Mouse (Mus musculus): Measurements from ENCODE around the gene Dlgap1. TPM values are rescaled to one million over a fixed set of nuclear protein-coding genes. Genes with fewer than 3 reads are reported as not detected.
A peak's percentile ranks its signal among the peaks of the same experiment; 100 is the strongest.

The Dlgap1 gene
- polyA plus RNA-seq, 1 experiment from 2014 or later = 3.7 TPM

GRCm38 (mm10) chr17:70783273-70783672, 814.4 kb downstream of the Dlgap1 start:
- H3K9me3 ChIP-seq (ENCODE audit: control insufficient read depth, low read length) = no peaks in the 10 kb centered on the region
- peaks cover 11% of the 10 kb centered on the region for H3K4me1 ChIP-seq (ENCODE audit: control insufficient read depth, insufficient read depth, low read length)
- ATAC-seq (ENCODE audit: low read depth) = no peak

GRCm38 (mm10) chr17:70787366-70787765, 818.5 kb downstream of the Dlgap1 start:
- Histone ChIP-seq H3K27ac (replicated peaks; ENCODE audit: low read depth, low read length) (no peak overlapping the region), H3K9me3 (ENCODE audit: control insufficient read depth, low read length) (no peaks in the 10 kb centered on the region), H3K4me2 (ENCODE audit: low read depth, low read length) (no peak overlapping the region), H3K4me3 (ENCODE audit: low read depth, low read length) (no peak overlapping the region), H3K4me1 (ENCODE audit: control insufficient read depth, insufficient read depth, low read length) (no peaks in the 10 kb centered on the region), H3K27me3 (replicated peaks; ENCODE audit: control insufficient read depth, insufficient read depth, low read length) (no peaks in the 10 kb centered on the region), H3K36me3 (ENCODE audit: control insufficient read depth, insufficient read depth, low read length) (no peaks in the 10 kb centered on the region), H3K9ac (ENCODE audit: low read depth, low read length) (no peak overlapping the region)
- WGBS = 78% methylated on average over 2 of the region's 2 CpGs
- no peak for DNase-seq (ENCODE audit: low spot score)
- ATAC-seq (ENCODE audit: low read depth) = no peak

More at GRCm38 (mm10) chr17:70783273-70783672, 814.4 kb downstream of the Dlgap1 start:
- H3K4me2 ChIP-seq (ENCODE audit: low read depth, low read length) = no peak overlapping the region
- H3K9ac ChIP-seq (ENCODE audit: low read depth, low read length) = no peak overlapping the region
- H3K27ac ChIP-seq (replicated peaks; ENCODE audit: low read depth, low read length) = no peak overlapping the region
- H3K27me3 ChIP-seq (replicated peaks; ENCODE audit: control insufficient read depth, insufficient read depth, low read length) = no peaks in the 10 kb centered on the region
- no peaks in the 10 kb centered on the region for H3K36me3 ChIP-seq (ENCODE audit: control insufficient read depth, insufficient read depth, low read length)
- WGBS = 90% methylated on average over 3 of the region's 3 CpGs
- no peak for DNase-seq (ENCODE audit: low spot score)
- H3K4me3 ChIP-seq (ENCODE audit: low read depth, low read length) = no peak overlapping the region

DNA sequence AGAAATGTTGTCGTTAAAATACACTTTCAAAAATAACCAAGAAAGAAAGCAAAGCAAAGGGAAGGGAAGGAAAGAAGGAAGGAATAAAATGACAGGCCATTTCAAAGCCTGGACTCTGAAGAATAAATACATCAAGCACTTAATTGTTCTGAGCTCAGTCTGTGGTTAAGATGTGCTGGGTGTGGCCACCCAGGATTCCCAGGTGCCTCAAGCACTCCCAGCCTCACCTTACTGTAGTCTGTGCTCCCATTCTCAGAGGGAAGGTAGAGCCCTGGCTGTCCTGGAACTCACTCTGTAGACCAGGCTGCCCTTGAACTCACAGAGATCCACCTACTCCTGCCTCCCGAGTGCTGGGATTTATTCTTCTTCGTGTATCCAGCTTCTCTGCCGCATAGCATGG, 821.9 kb downstream of the Dlgap1 start:
- Histone ChIP-seq H3K27ac (replicated peaks; ENCODE audit: low read depth, low read length) (no peak overlapping the region), H3K4me1 (ENCODE audit: control insufficient read depth, insufficient read depth, low read length) (peaks cover 4% of the 10 kb centered on the region; the same call in 1 of the 2 replicates), H3K4me2 (ENCODE audit: low read depth, low read length) (no peak overlapping the region), H3K27me3 (replicated peaks; ENCODE audit: control insufficient read depth, insufficient read depth, low read length) (no peaks in the 10 kb centered on the region), H3K9me3 (ENCODE audit: control insufficient read depth, low read length) (no peaks in the 10 kb centered on the region), H3K36me3 (ENCODE audit: control insufficient read depth, insufficient read depth, low read length) (no peaks in the 10 kb centered on the region), H3K4me3 (ENCODE audit: low read depth, low read length) (no peak overlapping the region), H3K9ac (ENCODE audit: low read depth, low read length) (no peak overlapping the region)
- ATAC-seq (ENCODE audit: low read depth) (no peak), DNase-seq (ENCODE audit: low spot score) (no peak)
- 85% methylated on average over 4 of the region's 4 CpGs for WGBS

DNA sequence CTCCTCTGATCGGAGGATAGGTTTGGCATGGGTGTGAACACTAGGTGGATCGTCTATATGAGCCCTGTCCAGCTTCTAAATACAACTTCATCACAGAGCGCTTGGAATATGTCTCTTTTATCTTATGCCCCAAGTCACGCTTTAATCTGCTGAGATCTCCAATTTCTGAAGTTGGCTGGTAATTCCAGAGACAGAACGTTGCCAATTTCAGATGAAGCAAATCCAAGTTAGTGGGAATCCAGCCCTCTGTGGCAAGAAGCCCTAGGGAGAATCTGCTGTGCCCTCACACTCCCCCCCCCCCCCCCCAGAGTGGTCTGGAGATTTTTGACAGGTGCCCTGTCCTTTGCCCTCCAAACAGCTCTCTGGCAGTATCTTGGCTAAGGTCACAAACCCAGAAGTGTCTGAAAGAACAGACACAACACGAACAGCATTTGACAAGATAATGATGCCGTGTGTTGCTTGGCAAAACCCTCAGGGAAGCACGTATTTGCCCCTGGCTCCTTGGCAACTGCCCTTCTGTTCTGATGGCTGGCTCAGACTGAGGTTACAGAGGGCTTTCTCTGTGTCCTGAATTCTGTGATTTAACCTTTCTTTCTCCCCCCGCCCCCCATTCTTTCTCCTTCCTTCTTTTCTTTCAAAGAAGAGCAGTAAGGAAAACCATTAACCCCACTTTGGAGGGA, 822.9 kb downstream of the Dlgap1 start:
- DNase-seq (ENCODE audit: low spot score) = peak; percentile 40
- Histone ChIP-seq H3K9me3 (ENCODE audit: control insufficient read depth, low read length) (no peaks in the 10 kb centered on the region), H3K4me1 (ENCODE audit: control insufficient read depth, insufficient read depth, low read length) (peaks cover 4% of the 10 kb centered on the region; the same call in 1 of the 2 replicates), H3K4me2 (ENCODE audit: low read depth, low read length) (no peak overlapping the region), H3K36me3 (ENCODE audit: control insufficient read depth, insufficient read depth, low read length) (no peaks in the 10 kb centered on the region), H3K4me3 (ENCODE audit: low read depth, low read length) (no peak overlapping the region), H3K27me3 (replicated peaks; ENCODE audit: control insufficient read depth, insufficient read depth, low read length) (no peaks in the 10 kb centered on the region), H3K27ac (replicated peaks; ENCODE audit: low read depth, low read length) (no peak overlapping the region), H3K9ac (ENCODE audit: low read depth, low read length) (no peak overlapping the region)
- WGBS = 63% methylated on average over 9 of the region's 9 CpGs
- ATAC-seq (ENCODE audit: low read depth) = no peak

GRCm38 (mm10) chr17:70794291-70794690, 825.4 kb downstream of the Dlgap1 start:
- H3K4me2 ChIP-seq (ENCODE audit: low read depth, low read length) = peak overlapping the region; percentile 31; the same call in 1 of the 2 replicates

DNA sequence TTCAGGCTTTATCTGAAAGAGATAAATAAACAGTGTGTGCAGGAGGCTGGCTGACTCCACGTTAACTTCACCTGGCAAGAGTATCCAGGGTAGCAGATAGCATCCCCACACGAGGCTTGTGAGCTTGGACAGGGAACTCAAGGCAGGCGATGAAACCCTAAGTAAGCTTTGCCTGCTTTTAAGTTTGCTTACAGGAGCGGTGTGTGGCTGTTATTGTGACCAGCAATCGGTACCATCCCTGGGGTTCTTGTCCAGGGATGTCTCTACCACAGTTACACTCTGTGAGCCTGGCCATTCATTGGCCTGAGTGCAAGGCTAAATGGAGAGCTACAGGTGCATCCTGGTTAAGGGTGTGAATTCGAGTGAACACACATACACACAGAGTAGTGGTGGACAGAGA, 825.8 kb downstream of the Dlgap1 start:
- DNase-seq (ENCODE audit: low spot score) (no peak), ATAC-seq (ENCODE audit: low read depth) (peak; percentile 14; the same call in 1 of the 2 replicates)
- Histone ChIP-seq H3K9ac (ENCODE audit: low read depth, low read length) (no peak overlapping the region), H3K9me3 (ENCODE audit: control insufficient read depth, low read length) (no peaks in the 10 kb centered on the region), H3K4me3 (ENCODE audit: low read depth, low read length) (no peak overlapping the region), H3K27me3 (replicated peaks; ENCODE audit: control insufficient read depth, insufficient read depth, low read length) (no peaks in the 10 kb centered on the region), H3K27ac (replicated peaks; ENCODE audit: low read depth, low read length) (peak overlapping the region; percentile 74; the same call in 1 of the 2 replicates), H3K4me1 (ENCODE audit: control insufficient read depth, insufficient read depth, low read length) (peaks cover 4% of the 10 kb centered on the region; the same call in 1 of the 2 replicates), H3K36me3 (ENCODE audit: control insufficient read depth, insufficient read depth, low read length) (no peaks in the 10 kb centered on the region), H3K4me2 (ENCODE audit: low read depth, low read length) (peak overlapping the region; percentile 31; the same call in 1 of the 2 replicates)
- 33% methylated on average over 6 of the region's 6 CpGs for WGBS

More at GRCm38 (mm10) chr17:70794291-70794690, 825.4 kb downstream of the Dlgap1 start:
- Histone ChIP-seq H3K9ac (ENCODE audit: low read depth, low read length) (no peak overlapping the region), H3K27ac (replicated peaks; ENCODE audit: low read depth, low read length) (peak overlapping the region; percentile 74; the same call in 1 of the 2 replicates), H3K36me3 (ENCODE audit: control insufficient read depth, insufficient read depth, low read length) (no peaks in the 10 kb centered on the region), H3K4me3 (ENCODE audit: low read depth, low read length) (no peak overlapping the region), H3K4me1 (ENCODE audit: control insufficient read depth, insufficient read depth, low read length) (peaks cover 4% of the 10 kb centered on the region; the same call in 1 of the 2 replicates), H3K27me3 (replicated peaks; ENCODE audit: control insufficient read depth, insufficient read depth, low read length) (no peaks in the 10 kb centered on the region), H3K9me3 (ENCODE audit: control insufficient read depth, low read length) (no peaks in the 10 kb centered on the region)
- 4% methylated on average over 7 of the region's 7 CpGs for WGBS
- DNase-seq (ENCODE audit: low spot score) (peak; percentile 93), ATAC-seq (ENCODE audit: low read depth) (peak; percentile 92)

- Histone ChIP-seq H3K4me1 (ENCODE audit: control insufficient read depth, insufficient read depth, low read length) (peaks cover 4% of the 10 kb centered on the region; the same call in 1 of the 2 replicates), H3K9me3 (ENCODE audit: control insufficient read depth, low read length) (no peaks in the 10 kb centered on the region), H3K36me3 (ENCODE audit: control insufficient read depth, insufficient read depth, low read length) (no peaks in the 10 kb centered on the region), H3K27me3 (replicated peaks; ENCODE audit: control insufficient read depth, insufficient read depth, low read length) (no peaks in the 10 kb centered on the region), H3K27ac (replicated peaks; ENCODE audit: low read depth, low read length) (peak overlapping the region; percentile 74; the same call in 1 of the 2 replicates), H3K9ac (ENCODE audit: low read depth, low read length) (no peak overlapping the region), H3K4me2 (ENCODE audit: low read depth, low read length) (no peak overlapping the region; the same call in 1 of the 2 replicates), H3K4me3 (ENCODE audit: low read depth, low read length) (no peak overlapping the region)
- ATAC-seq (ENCODE audit: low read depth) = no peak; the same call in 1 of the 2 replicates
- DNase-seq (ENCODE audit: low spot score) = no peak
- 52% methylated on average over 4 of the region's 4 CpGs for WGBS
Measured at GRCm38 (mm10) chr17:70795196-70795595, 826.3 kb downstream of the Dlgap1 start.

GRCm38 (mm10) chr17:70796940-70797772, 828.3 kb downstream of the Dlgap1 start:
- ATAC-seq (ENCODE audit: low read depth) (no peak), DNase-seq (ENCODE audit: low spot score) (no peak)
- WGBS = 75% methylated on average over 8 of the region's 8 CpGs
- no peaks in the 10 kb centered on the region for H3K27me3 ChIP-seq (replicated peaks; ENCODE audit: control insufficient read depth, insufficient read depth, low read length)
- H3K4me2 ChIP-seq (ENCODE audit: low read depth, low read length) = no peak overlapping the region
- H3K4me1 ChIP-seq (ENCODE audit: control insufficient read depth, insufficient read depth, low read length) = peaks cover 4% of the 10 kb centered on the region; the same call in 1 of the 2 replicates
- H3K9ac ChIP-seq (ENCODE audit: low read depth, low read length) = no peak overlapping the region
- H3K9me3 ChIP-seq (ENCODE audit: control insufficient read depth, low read length) = no peaks in the 10 kb centered on the region
- no peaks in the 10 kb centered on the region for H3K36me3 ChIP-seq (ENCODE audit: control insufficient read depth, insufficient read depth, low read length)
- H3K4me3 ChIP-seq (ENCODE audit: low read depth, low read length) = no peak overlapping the region
- H3K27ac ChIP-seq (replicated peaks; ENCODE audit: low read depth, low read length) = no peak overlapping the region

Measured in embryonic facial prominence, embryonic 14.5 days (tissue).